Mouse (Mus musculus): ENCODE results near the gene Abcg5. TPM values are rescaled to one million over a fixed set of nuclear protein-coding genes. Genes with fewer than 3 reads are reported as not detected.

The Abcg5 gene
- polyA plus RNA-seq, 1 experiment from 2014 or later, result 0.50 TPM

GRCm38 (mm10) chr17:84617953-84618352 lies 64.9 kb downstream of the Abcg5 start:
- Histone ChIP-seq H3K4me2 (ENCODE audit: low read depth, low read length) (no peak overlapping the region), H3K4me1 (ENCODE audit: control insufficient read depth, insufficient read depth, low read length) (no peaks in the 10 kb centered on the region), H3K27ac (ENCODE audit: low read depth, low read length) (no peak overlapping the region), H3K36me3 (ENCODE audit: control insufficient read depth, insufficient read depth, low read length) (no peaks in the 10 kb centered on the region), H3K9me3 (ENCODE audit: control insufficient read depth, low read length) (no peaks in the 10 kb centered on the region), H3K9ac (replicated peaks; ENCODE audit: low read depth, low read length) (no peak overlapping the region), H3K4me3 (ENCODE audit: low read depth, low read length) (no peak overlapping the region), H3K27me3 (ENCODE audit: control insufficient read depth, insufficient read depth, low read length) (no peaks in the 10 kb centered on the region)
- ATAC-seq (ENCODE audit: low read depth), result no peak
- WGBS, result 92% methylated on average over 6 of the region's 6 CpGs

GRCm38 (mm10) chr17:84616526-84617074 lies 66.2 kb downstream of the Abcg5 start:
- no peak for ATAC-seq (ENCODE audit: low read depth)
- no peak overlapping the region for H3K9ac ChIP-seq (replicated peaks; ENCODE audit: low read depth, low read length)
- 85% methylated on average over 6 of the region's 6 CpGs for whole genome bisulfite sequencing
- no peaks in the 10 kb centered on the region for H3K4me1 ChIP-seq (ENCODE audit: control insufficient read depth, insufficient read depth, low read length)
- no peak overlapping the region for H3K4me3 ChIP-seq (ENCODE audit: low read depth, low read length)
- H3K27ac ChIP-seq (ENCODE audit: low read depth, low read length), result no peak overlapping the region
- no peaks in the 10 kb centered on the region for H3K27me3 ChIP-seq (ENCODE audit: control insufficient read depth, insufficient read depth, low read length)
- no peak overlapping the region for H3K4me2 ChIP-seq (ENCODE audit: low read depth, low read length)
- H3K9me3 ChIP-seq (ENCODE audit: control insufficient read depth, low read length), result no peaks in the 10 kb centered on the region
- H3K36me3 ChIP-seq (ENCODE audit: control insufficient read depth, insufficient read depth, low read length), result no peaks in the 10 kb centered on the region

GRCm38 (mm10) chr17:84615811-84616210 lies 67.0 kb downstream of the Abcg5 start:
- Histone ChIP-seq H3K27ac (ENCODE audit: low read depth, low read length) (no peak overlapping the region), H3K4me1 (ENCODE audit: control insufficient read depth, insufficient read depth, low read length) (no peaks in the 10 kb centered on the region), H3K27me3 (ENCODE audit: control insufficient read depth, insufficient read depth, low read length) (no peaks in the 10 kb centered on the region), H3K4me3 (ENCODE audit: low read depth, low read length) (no peak overlapping the region), H3K9ac (replicated peaks; ENCODE audit: low read depth, low read length) (no peak overlapping the region), H3K4me2 (ENCODE audit: low read depth, low read length) (no peak overlapping the region), H3K36me3 (ENCODE audit: control insufficient read depth, insufficient read depth, low read length) (no peaks in the 10 kb centered on the region), H3K9me3 (ENCODE audit: control insufficient read depth, low read length) (no peaks in the 10 kb centered on the region)
- no peak for ATAC-seq (ENCODE audit: low read depth)
- 89% methylated on average over 11 of the region's 11 CpGs for WGBS

GRCm38 (mm10) chr17:84611971-84612370 lies 70.8 kb downstream of the Abcg5 start:
- H3K4me2 ChIP-seq (ENCODE audit: low read depth, low read length), result no peak overlapping the region
- H3K27ac ChIP-seq (ENCODE audit: low read depth, low read length), result no peak overlapping the region
- 41% methylated on average over 7 of the region's 7 CpGs for WGBS
- H3K9me3 ChIP-seq (ENCODE audit: control insufficient read depth, low read length), result no peaks in the 10 kb centered on the region
- no peak for ATAC-seq (ENCODE audit: low read depth)
- no peaks in the 10 kb centered on the region for H3K36me3 ChIP-seq (ENCODE audit: control insufficient read depth, insufficient read depth, low read length)
- no peaks in the 10 kb centered on the region for H3K27me3 ChIP-seq (ENCODE audit: control insufficient read depth, insufficient read depth, low read length)
- no peak overlapping the region for H3K9ac ChIP-seq (replicated peaks; ENCODE audit: low read depth, low read length)
- no peaks in the 10 kb centered on the region for H3K4me1 ChIP-seq (ENCODE audit: control insufficient read depth, insufficient read depth, low read length)
- H3K4me3 ChIP-seq (ENCODE audit: low read depth, low read length), result no peak overlapping the region

- H3K36me3 ChIP-seq (ENCODE audit: control insufficient read depth, insufficient read depth, low read length), result no peaks in the 10 kb centered on the region
- H3K4me2 ChIP-seq (ENCODE audit: low read depth, low read length), result no peak overlapping the region
- no peaks in the 10 kb centered on the region for H3K27me3 ChIP-seq (ENCODE audit: control insufficient read depth, insufficient read depth, low read length)
- H3K9ac ChIP-seq (replicated peaks; ENCODE audit: low read depth, low read length), result no peak overlapping the region
- no peaks in the 10 kb centered on the region for H3K9me3 ChIP-seq (ENCODE audit: control insufficient read depth, low read length)
- WGBS, result 61% methylated on average over 9 of the region's 9 CpGs
- no peak overlapping the region for H3K27ac ChIP-seq (ENCODE audit: low read depth, low read length)
- no peaks in the 10 kb centered on the region for H3K4me1 ChIP-seq (ENCODE audit: control insufficient read depth, insufficient read depth, low read length)
- ATAC-seq (ENCODE audit: low read depth), result no peak
- no peak overlapping the region for H3K4me3 ChIP-seq (ENCODE audit: low read depth, low read length)
These were observed 71.3 kb downstream of the Abcg5 start for GRCm38 (mm10) chr17:84611500-84611899.

GRCm38 (mm10) chr17:84608606-84609005 lies 74.2 kb downstream of the Abcg5 start:
- 84% methylated on average over 4 of the region's 4 CpGs for WGBS
- no peaks in the 10 kb centered on the region for H3K9me3 ChIP-seq (ENCODE audit: control insufficient read depth, low read length)
- no peaks in the 10 kb centered on the region for H3K27me3 ChIP-seq (ENCODE audit: control insufficient read depth, insufficient read depth, low read length)
- H3K4me3 ChIP-seq (ENCODE audit: low read depth, low read length), result no peak overlapping the region
- no peaks in the 10 kb centered on the region for H3K4me1 ChIP-seq (ENCODE audit: control insufficient read depth, insufficient read depth, low read length)
- no peak overlapping the region for H3K4me2 ChIP-seq (ENCODE audit: low read depth, low read length)
- H3K36me3 ChIP-seq (ENCODE audit: control insufficient read depth, insufficient read depth, low read length), result no peaks in the 10 kb centered on the region
- no peak overlapping the region for H3K9ac ChIP-seq (replicated peaks; ENCODE audit: low read depth, low read length)
- no peak overlapping the region for H3K27ac ChIP-seq (ENCODE audit: low read depth, low read length)
- ATAC-seq (ENCODE audit: low read depth), result no peak

Other genes starting within 250 kb of the Abcg5 start
- gene Thada, start 216.8 kb downstream of the Abcg5 start, polyA plus RNA-seq (2014; fragmentation: Nextera tagmentation; extraction: Ambion mirVana), result 8.7 and 12.8 TPM in 2 replicates
- 2.3 and 2.8 TPM in 2 replicates for gene Plekhh2, start 171.1 kb downstream of the Abcg5 start, polyA plus RNA-seq (2014; fragmentation: Nextera tagmentation; extraction: Ambion mirVana)
- gene Dync2li1, start 56.5 kb downstream of the Abcg5 start, polyA plus RNA-seq (2014; fragmentation: Nextera tagmentation; extraction: Ambion mirVana), result 32.1 TPM in 2 replicates
- not detected in 2 replicates for gene Abcg8, start 6.7 kb downstream of the Abcg5 start, polyA plus RNA-seq (2014; fragmentation: Nextera tagmentation; extraction: Ambion mirVana)
- 53.1 and 60.2 TPM in 2 replicates for gene Lrpprc, start 107.8 kb upstream of the Abcg5 start, polyA plus RNA-seq (2014; fragmentation: Nextera tagmentation; extraction: Ambion mirVana)

Data from neural tube, embryonic 14.5 days (tissue).